Mouse (Mus musculus) thymus, postnatal 0 days (tissue): Measurements from ENCODE around the gene Dnaic1. TPM values are rescaled to one million over a fixed set of nuclear protein-coding genes. Genes with fewer than 3 reads are reported as not detected.

Experiments
- DNase-seq: peaks from one replicate; pipeline ENCODE4 v3.0.0-alpha.2; 2015; ENCODE audit warnings: low spot score
- polyA plus RNA-seq: library from polyadenylated mRNA; unstranded; fragments of >200 nt; fragmentation: Nextera tagmentation; extraction: Ambion mirVana; gene quantifications from 2 replicates; pipeline ENCODE4 v1.2.1, GENCODE M21; 2015

Dnaic1 gene
- polyA plus RNA-seq, 1 experiment from 2014 or later, result 0.60 TPM

GRCm38 (mm10) chr4:41634631-41635030 is 65.1 kb downstream of the Dnaic1 start:
- DNase-seq, result no peak

GRCm38 (mm10) chr4:41635224-41635623 is 65.6 kb downstream of the Dnaic1 start:
- no peak for DNase-seq

- no peak for DNase-seq
These were observed 66.3 kb downstream of the Dnaic1 start for GRCm38 (mm10) chr4:41635906-41636305.

GRCm38 (mm10) chr4:41636366-41636765 is 66.8 kb downstream of the Dnaic1 start:
- DNase-seq, result no peak

GRCm38 (mm10) chr4:41636882-41637635 is 67.5 kb downstream of the Dnaic1 start:
- DNase-seq, result no peak

- DNase-seq, result no peak
These were observed 68.7 kb downstream of the Dnaic1 start for GRCm38 (mm10) chr4:41638186-41638731.

GRCm38 (mm10) chr4:41638828-41639213 is 69.2 kb downstream of the Dnaic1 start:
- DNase-seq, result no peak

GRCm38 (mm10) chr4:41639214-41639841 is 69.8 kb downstream of the Dnaic1 start:
- DNase-seq, result no peak

- DNase-seq, result peak; percentile 89
These were observed 70.4 kb downstream of the Dnaic1 start, which contains the start of gene Enho for GRCm38 (mm10) chr4:41639913-41640507. Gene Enho, minus strand, starts transcription at chr4:41640324.

- no peak for DNase-seq
These were observed 71.7 kb downstream of the Dnaic1 start for GRCm38 (mm10) chr4:41641199-41641822.

- no peak for DNase-seq
These were observed 75.9 kb downstream of the Dnaic1 start for GRCm38 (mm10) chr4:41645488-41645887.

GRCm38 (mm10) chr4:41648157-41648556 is 78.6 kb downstream of the Dnaic1 start:
- no peak for DNase-seq

- no peak for DNase-seq
These were observed 79.1 kb downstream of the Dnaic1 start for GRCm38 (mm10) chr4:41648627-41649026.

- peak; percentile 73 for DNase-seq
These were observed 83.7 kb downstream of the Dnaic1 start for GRCm38 (mm10) chr4:41653296-41653695.

- no peak for DNase-seq
These were observed 84.2 kb downstream of the Dnaic1 start for GRCm38 (mm10) chr4:41653730-41654129.

- no peak for DNase-seq
These were observed 84.6 kb downstream of the Dnaic1 start for GRCm38 (mm10) chr4:41654217-41654616.

GRCm38 (mm10) chr4:41655525-41655924 is 86.0 kb downstream of the Dnaic1 start:
- DNase-seq, result no peak

GRCm38 (mm10) chr4:41658566-41659384 is 89.2 kb downstream of the Dnaic1 start:
- DNase-seq, result no peak

GRCm38 (mm10) chr4:41659556-41659955 is 90.0 kb downstream of the Dnaic1 start:
- DNase-seq, result no peak

- no peak for DNase-seq
These were observed 91.4 kb downstream of the Dnaic1 start for GRCm38 (mm10) chr4:41660851-41661430.
